Mouse (Mus musculus) small intestine, adult 2 months (tissue): ENCODE results near the gene Tmem125. TPM values are rescaled to one million over a fixed set of nuclear protein-coding genes. Genes with fewer than 3 reads are reported as not detected.

ENCODE experiments used
- H3K27ac ChIP-seq: fragments of 200-500 bp; 2 replicates; pipeline ENCODE4 v1.5.1; 2012; ENCODE audit warnings: low read depth, low read length, control low read depth, inconsistent platforms; ENCODE audit not compliant: insufficient read depth
- H3K27me3 ChIP-seq: fragments of 200-500 bp; 2 replicates; pipeline ENCODE4 v1.6.1; 2012; ENCODE audit warnings: mild to moderate bottlenecking, moderate library complexity, low read length, inconsistent platforms; ENCODE audit not compliant: control insufficient read depth, insufficient read depth
- H3K36me3 ChIP-seq: fragments of 200-500 bp; 2 replicates; pipeline ENCODE4 v1.6.1; 2012; ENCODE audit warnings: mild to moderate bottlenecking, low read length, control low read depth, inconsistent platforms; ENCODE audit not compliant: control insufficient read depth, insufficient read depth
- H3K4me1 ChIP-seq: fragments of 200-500 bp; 2 replicates; pipeline ENCODE4 v1.6.1; 2012; ENCODE audit warnings: low read length, inconsistent platforms, mixed read lengths; ENCODE audit not compliant: control insufficient read depth, insufficient read depth, insufficient read length
- H3K4me3 ChIP-seq: fragments of 200-500 bp; 2 replicates; pipeline ENCODE4 v1.5.1; 2012; ENCODE audit warnings: low read depth, mild to moderate bottlenecking, control low read depth, inconsistent platforms, low read length, moderate library complexity
- CTCF ChIP-seq: fragments of 200-500 bp; IDR thresholded peaks from 2 replicates; pipeline ENCODE4 v1.5.1; 2012; ENCODE audit warnings: low read depth, mild to moderate bottlenecking, control low read depth, inconsistent platforms, low read length, moderate library complexity, mixed read lengths; ENCODE audit not compliant: insufficient replicate concordance, insufficient read length; ENCODE audit errors: extremely low read depth
- POLR2A ChIP-seq: fragments of 200-500 bp; IDR thresholded peaks from 2 replicates; pipeline ENCODE4 v1.6.1; 2012; ENCODE audit warnings: low read depth, mild to moderate bottlenecking, control low read depth, inconsistent platforms, low read length, moderate library complexity
- WGBS: fragments of 180-500 bp; shearing (Covaris S2); methylation state at CpG from one replicate; pipeline ENCODE4 v1.1.7; 2018; 5-methylcytosine and 5-hydroxymethylcytosine counted together
- polyA plus RNA-seq: library from polyadenylated mRNA; depleted of rRNA; stranded (reverse); fragments of >200 nt; gene quantifications from 2 replicates; pipeline ENCODE4 v1.2.3, GENCODE M21; 2012; rRNA removed

The Tmem125 gene
- polyA plus RNA-seq, 1 experiment = 68.8 TPM

GRCm38 (mm10) chr4:118500792-118501191 lies 43.1 kb downstream of the Tmem125 start:
- TF ChIP-seq POLR2A (no peak), CTCF (no peak)
- Histone ChIP-seq H3K27me3 (no peaks in the 10 kb centered on the region), H3K4me3 (no peak overlapping the region), H3K27ac (no peak overlapping the region), H3K36me3 (no peaks in the 10 kb centered on the region), H3K4me1 (peaks cover 7% of the 10 kb centered on the region)
- 68% methylated on average over 9 of the region's 9 CpGs for WGBS

GRCm38 (mm10) chr4:118500171-118500724 lies 43.6 kb downstream of the Tmem125 start:
- TF ChIP-seq CTCF (no peak), POLR2A (no peak)

More at GRCm38 (mm10) chr4:118500171-118500724, 43.6 kb downstream of the Tmem125 start:
- 40% methylated on average over 6 of the region's 6 CpGs for WGBS
- Histone ChIP-seq H3K27ac (no peak overlapping the region), H3K27me3 (no peaks in the 10 kb centered on the region), H3K4me1 (peaks cover 5% of the 10 kb centered on the region; the same call in 1 of the 2 replicates), H3K4me3 (no peak overlapping the region), H3K36me3 (no peaks in the 10 kb centered on the region)

Other genes starting within 250 kb of the Tmem125 start
- gene Szt2, start 134.8 kb downstream of the Tmem125 start, polyA plus RNA-seq = 18.5 and 35.1 TPM in 2 replicates
- 10.7 and 19.5 TPM in 2 replicates for gene Med8, start 134.7 kb downstream of the Tmem125 start, polyA plus RNA-seq
- 128 and 324 TPM in 2 replicates for gene Elovl1, start 116.0 kb downstream of the Tmem125 start, polyA plus RNA-seq
- 22.3 and 42.8 TPM in 2 replicates for gene Cdc20, start 106.7 kb downstream of the Tmem125 start, polyA plus RNA-seq
- 0.08 TPM in 1 of 2 replicates, not detected in the other for gene Mpl, start 86.5 kb downstream of the Tmem125 start, polyA plus RNA-seq
- 8.6 and 16.2 TPM in 2 replicates for gene Tie1, start 54.0 kb downstream of the Tmem125 start, polyA plus RNA-seq
- gene 2610528J11Rik, start 17.0 kb downstream of the Tmem125 start, polyA plus RNA-seq = 62.2 and 164 TPM in 2 replicates
- gene Cfap57, start 76.7 kb upstream of the Tmem125 start, polyA plus RNA-seq = not detected in 2 replicates
- gene Ebna1bp2, start 76.8 kb upstream of the Tmem125 start, polyA plus RNA-seq = 4.5 and 11.2 TPM in 2 replicates
- gene Olfr62, start 114.9 kb upstream of the Tmem125 start, polyA plus RNA-seq = not detected in 2 replicates
- gene Olfr1342, start 148.7 kb upstream of the Tmem125 start, polyA plus RNA-seq = 0.24 TPM in 1 of 2 replicates, not detected in the other
- not detected in 2 replicates for gene Olfr1341, start 159.5 kb upstream of the Tmem125 start, polyA plus RNA-seq
- not detected in 2 replicates for gene Olfr1340, start 176.1 kb upstream of the Tmem125 start, polyA plus RNA-seq
- not detected in 2 replicates for gene Olfr1339, start 188.1 kb upstream of the Tmem125 start, polyA plus RNA-seq
- not detected in 2 replicates for gene Olfr1338, start 214.7 kb upstream of the Tmem125 start, polyA plus RNA-seq
- gene Olfr1337, start 238.5 kb upstream of the Tmem125 start, polyA plus RNA-seq = not detected in 2 replicates